Mouse (Mus musculus) hindbrain, embryonic 15.5 days (tissue): ENCODE results near the gene Rgsl1. TPM values are rescaled to one million over a fixed set of nuclear protein-coding genes. Genes with fewer than 3 reads are reported as not detected.
"Not testable (repeated sequence)": the region's sequence is repeated elsewhere in the genome, so short reads cannot be mapped to it uniquely, and the experiment has no call there.

Experiments
- ATAC-seq: fragments of 200-750 bp; cut with Nextera tagmentation; 2 replicates; pipeline ENCODE4 v1.8.0; 2017; ENCODE audit warnings: low read depth, moderate number of reproducible peaks, moderate TSS enrichment; ENCODE audit not compliant: low FRiP score
- H3K27ac ChIP-seq: fragments of 300-500 bp; sonication (generic); replicated peaks from 2 replicates; pipeline ENCODE4 v1.5.1; 2015; ENCODE audit warnings: mild to moderate bottlenecking, inconsistent platforms
- H3K27me3 ChIP-seq: fragments of 300-500 bp; sonication (generic); 2 replicates; pipeline ENCODE4 v1.6.1; 2015; ENCODE audit warnings: control low read depth, inconsistent platforms
- H3K36me3 ChIP-seq: fragments of 300-500 bp; sonication (generic); 2 replicates; pipeline ENCODE4 v1.6.1; 2015; ENCODE audit warnings: control low read depth, inconsistent platforms
- H3K4me1 ChIP-seq: fragments of 300-500 bp; sonication (generic); replicated peaks from 2 replicates; pipeline ENCODE4 v1.6.1; 2015; ENCODE audit warnings: control low read depth, inconsistent platforms
- H3K4me2 ChIP-seq: fragments of 300-500 bp; sonication (generic); 2 replicates; pipeline ENCODE4 v1.6.1; 2015; ENCODE audit warnings: moderate library complexity, mild to moderate bottlenecking, inconsistent platforms
- H3K4me3 ChIP-seq: fragments of 300-500 bp; sonication (generic); 2 replicates; pipeline ENCODE4 v1.5.1; 2015; ENCODE audit warnings: mild to moderate bottlenecking, inconsistent platforms
- H3K9ac ChIP-seq: fragments of 300-500 bp; sonication (generic); 2 replicates; pipeline ENCODE4 v1.6.1; 2015; ENCODE audit warnings: inconsistent platforms
- H3K9me3 ChIP-seq: fragments of 300-500 bp; sonication (generic); 2 replicates; pipeline ENCODE4 v1.6.1; 2016; ENCODE audit warnings: control low read depth, inconsistent platforms
- WGBS: fragments of 180-500 bp; shearing (Covaris S2); methylation state at CpG from one replicate; pipeline ENCODE4 v1.1.7; 2015; 5-methylcytosine and 5-hydroxymethylcytosine counted together
- polyA plus RNA-seq: library from polyadenylated mRNA; unstranded; fragments of >200 nt; fragmentation: Nextera tagmentation; extraction: Ambion mirVana; gene quantifications from 2 replicates; pipeline ENCODE4 v1.2.1, GENCODE M21; 2015

The Rgsl1 gene
- polyA plus RNA-seq, 1 experiment from 2014 or later = 0.26 TPM

- no peaks in the 10 kb centered on the region for H3K4me1 ChIP-seq
- no peaks in the 10 kb centered on the region for H3K36me3 ChIP-seq
- H3K27me3 ChIP-seq = no peaks in the 10 kb centered on the region
- H3K9ac ChIP-seq = no peak overlapping the region
- H3K9me3 ChIP-seq = no peaks in the 10 kb centered on the region
- no peak for ATAC-seq
- no peak overlapping the region for H3K4me2 ChIP-seq
- WGBS = 91% methylated on average over 1 of the region's 1 CpGs
- no peak overlapping the region for H3K4me3 ChIP-seq
- H3K27ac ChIP-seq = no peak overlapping the region
These were observed 73.2 kb downstream of the Rgsl1 start for GRCm38 (mm10) chr1:153770776-153771167.

GRCm38 (mm10) chr1:153769998-153770775 is 73.8 kb downstream of the Rgsl1 start:
- WGBS = 84% methylated on average over 10 of the region's 10 CpGs
- Histone ChIP-seq H3K4me2 (no peak overlapping the region), H3K9me3 (no peaks in the 10 kb centered on the region), H3K4me3 (no peak overlapping the region), H3K9ac (no peak overlapping the region), H3K27me3 (no peaks in the 10 kb centered on the region), H3K36me3 (no peaks in the 10 kb centered on the region), H3K27ac (no peak overlapping the region), H3K4me1 (no peaks in the 10 kb centered on the region)
- ATAC-seq = no peak

- H3K9ac ChIP-seq = not testable (repeated sequence)
These were observed 74.4 kb downstream of the Rgsl1 start for GRCm38 (mm10) chr1:153769571-153769970.

GRCm38 (mm10) chr1:153768465-153768864 is 75.5 kb downstream of the Rgsl1 start:
- no peak for ATAC-seq
- no peaks in the 10 kb centered on the region for H3K9me3 ChIP-seq
- no peak overlapping the region for H3K9ac ChIP-seq
- H3K27me3 ChIP-seq = no peaks in the 10 kb centered on the region
- no peaks in the 10 kb centered on the region for H3K36me3 ChIP-seq
- H3K4me3 ChIP-seq = no peak overlapping the region
- 84% methylated on average over 5 of the region's 5 CpGs for WGBS
- H3K4me2 ChIP-seq = no peak overlapping the region
- H3K27ac ChIP-seq = no peak overlapping the region
- H3K4me1 ChIP-seq = no peaks in the 10 kb centered on the region

More at GRCm38 (mm10) chr1:153769571-153769970, 74.4 kb downstream of the Rgsl1 start:
- not testable (repeated sequence) for H3K4me2 ChIP-seq, H3K4me3 ChIP-seq, H3K27me3 ChIP-seq, H3K36me3 ChIP-seq, H3K27ac ChIP-seq, H3K9me3 ChIP-seq, H3K4me1 ChIP-seq, ATAC-seq
- WGBS = 71% methylated on average over 6 of the region's 6 CpGs

GRCm38 (mm10) chr1:153767281-153767680 is 76.7 kb downstream of the Rgsl1 start:
- Histone ChIP-seq H3K27me3 (no peaks in the 10 kb centered on the region), H3K27ac (no peak overlapping the region), H3K4me2 (no peak overlapping the region), H3K9me3 (no peaks in the 10 kb centered on the region), H3K9ac (no peak overlapping the region), H3K4me1 (no peaks in the 10 kb centered on the region), H3K36me3 (peaks cover 5% of the 10 kb centered on the region; the same call in 1 of the 2 replicates), H3K4me3 (no peak overlapping the region)
- WGBS = 88% methylated on average over 1 of the region's 1 CpGs
- ATAC-seq = no peak

GRCm38 (mm10) chr1:153766298-153766697 is 77.6 kb downstream of the Rgsl1 start:
- Histone ChIP-seq H3K4me3 (no peak overlapping the region), H3K9ac (no peak overlapping the region), H3K9me3 (no peaks in the 10 kb centered on the region), H3K4me1 (no peaks in the 10 kb centered on the region), H3K27me3 (no peaks in the 10 kb centered on the region), H3K4me2 (no peak overlapping the region), H3K36me3 (peaks cover 5% of the 10 kb centered on the region; the same call in 1 of the 2 replicates), H3K27ac (no peak overlapping the region)
- 40% methylated on average over 8 of the region's 8 CpGs for WGBS
- no peak for ATAC-seq

- no peaks in the 10 kb centered on the region for H3K4me1 ChIP-seq
- no peaks in the 10 kb centered on the region for H3K27me3 ChIP-seq
- no peak for ATAC-seq
- 89% methylated on average over 11 of the region's 11 CpGs for WGBS
- no peak overlapping the region for H3K4me3 ChIP-seq
- no peak overlapping the region for H3K4me2 ChIP-seq
- H3K36me3 ChIP-seq = peaks cover 14% of the 10 kb centered on the region
- no peaks in the 10 kb centered on the region for H3K9me3 ChIP-seq
- no peak overlapping the region for H3K9ac ChIP-seq
- no peak overlapping the region for H3K27ac ChIP-seq
These were observed 79.8 kb downstream of the Rgsl1 start for GRCm38 (mm10) chr1:153764136-153764535.

GRCm38 (mm10) chr1:153753725-153754464 is 90.0 kb downstream of the Rgsl1 start:
- WGBS = 77% methylated on average over 25 of the region's 25 CpGs
- Histone ChIP-seq H3K4me1 (peaks cover 32% of the 10 kb centered on the region), H3K27ac (no peak overlapping the region), H3K4me2 (no peak overlapping the region), H3K9ac (no peak overlapping the region), H3K9me3 (no peaks in the 10 kb centered on the region), H3K27me3 (no peaks in the 10 kb centered on the region), H3K36me3 (peaks cover 9% of the 10 kb centered on the region; the same call in 1 of the 2 replicates), H3K4me3 (no peak overlapping the region)
- ATAC-seq = no peak

- no peak for ATAC-seq
These were observed 91.4 kb downstream of the Rgsl1 start for GRCm38 (mm10) chr1:153752521-153752920.

GRCm38 (mm10) chr1:153751763-153752301 is 92.1 kb downstream of the Rgsl1 start:
- Histone ChIP-seq H3K4me2 (peak overlapping the region; percentile 50), H3K36me3 (peaks cover 4% of the 10 kb centered on the region; the same call in 1 of the 2 replicates), H3K9ac (no peak overlapping the region; the same call in 1 of the 2 replicates), H3K27me3 (no peaks in the 10 kb centered on the region), H3K27ac (peak overlapping the region; percentile 54), H3K9me3 (no peaks in the 10 kb centered on the region), H3K4me3 (peak overlapping the region; percentile 16), H3K4me1 (peaks cover 44% of the 10 kb centered on the region)
- WGBS = 45% methylated on average over 13 of the region's 13 CpGs
- no peak for ATAC-seq

More at GRCm38 (mm10) chr1:153752521-153752920, 91.4 kb downstream of the Rgsl1 start:
- peak overlapping the region; percentile 50 for H3K4me2 ChIP-seq
- peaks cover 4% of the 10 kb centered on the region; the same call in 1 of the 2 replicates for H3K36me3 ChIP-seq
- H3K27me3 ChIP-seq = no peaks in the 10 kb centered on the region
- no peaks in the 10 kb centered on the region for H3K9me3 ChIP-seq
- 86% methylated on average over 6 of the region's 6 CpGs for WGBS
- H3K4me3 ChIP-seq = no peak overlapping the region
- H3K27ac ChIP-seq = no peak overlapping the region
- no peak overlapping the region for H3K9ac ChIP-seq
- H3K4me1 ChIP-seq = peaks cover 44% of the 10 kb centered on the region

- H3K27me3 ChIP-seq = no peaks in the 10 kb centered on the region
- peak overlapping the region; percentile 46 for H3K4me3 ChIP-seq
- H3K36me3 ChIP-seq = no peaks in the 10 kb centered on the region
- peak overlapping the region; percentile 66 for H3K4me2 ChIP-seq
- peaks cover 44% of the 10 kb centered on the region for H3K4me1 ChIP-seq
- H3K27ac ChIP-seq = peak overlapping the region; percentile 89
- H3K9ac ChIP-seq = peak overlapping the region; percentile 62
- peak; percentile 12; the same call in 1 of the 2 replicates for ATAC-seq
- H3K9me3 ChIP-seq = no peaks in the 10 kb centered on the region
- 27% methylated on average over 6 of the region's 6 CpGs for WGBS
These were observed 93.9 kb downstream of the Rgsl1 start for GRCm38 (mm10) chr1:153750054-153750453.
